Mouse (Mus musculus): Measurements from ENCODE around the gene Tmem135. TPM values are rescaled to one million over a fixed set of nuclear protein-coding genes. Genes with fewer than 3 reads are reported as not detected.
A peak's percentile ranks its signal among the peaks of the same experiment; 100 is the strongest.

Tmem135 gene
- total RNA-seq, 2 experiments from 2014 or later, result 55.6 to 60.5 TPM

GRCm38 (mm10) chr7:89392825-89393224 lies 11.2 kb downstream of the Tmem135 start:
- DNase-seq (ENCODE audit: extremely low spot score in 1 of 2, low spot score in 2 of 2), result no peak
- intact Hi-C loops (cut with DNase I), result no loop called here

- DNase-seq (ENCODE audit: extremely low spot score in 1 of 2, low spot score in 2 of 2), result no peak
- intact Hi-C loops (cut with DNase I), result no loop called here
Observed at GRCm38 (mm10) chr7:89392388-89392787, 11.6 kb downstream of the Tmem135 start.

- intact Hi-C loops (cut with DNase I), result no loop called here
Observed at GRCm38 (mm10) chr7:89391831-89392230, 12.2 kb downstream of the Tmem135 start.

GRCm38 (mm10) chr7:89391281-89391680 lies 12.7 kb downstream of the Tmem135 start:
- intact Hi-C loops (cut with DNase I), result no loop called here

More at GRCm38 (mm10) chr7:89391831-89392230, 12.2 kb downstream of the Tmem135 start:
- no peak for DNase-seq (ENCODE audit: extremely low spot score in 1 of 2, low spot score in 2 of 2)

GRCm38 (mm10) chr7:89390660-89391059 lies 13.4 kb downstream of the Tmem135 start:
- intact Hi-C loops (cut with DNase I), result no loop called here
- DNase-seq (ENCODE audit: extremely low spot score in 1 of 2, low spot score in 2 of 2), result no peak

More at GRCm38 (mm10) chr7:89391281-89391680, 12.7 kb downstream of the Tmem135 start:
- no peak for DNase-seq (ENCODE audit: extremely low spot score in 1 of 2, low spot score in 2 of 2)

GRCm38 (mm10) chr7:89388981-89389380 lies 15.0 kb downstream of the Tmem135 start:
- intact Hi-C loops (cut with DNase I), result no loop called here
- no peak for DNase-seq (ENCODE audit: extremely low spot score in 1 of 2, low spot score in 2 of 2)

GRCm38 (mm10) chr7:89382892-89383291 lies 21.1 kb downstream of the Tmem135 start:
- no peak for DNase-seq (ENCODE audit: extremely low spot score in 1 of 2, low spot score in 2 of 2)
- intact Hi-C loops (cut with DNase I), result no loop called here

GRCm38 (mm10) chr7:89380935-89381705 lies 22.9 kb downstream of the Tmem135 start:
- DNase-seq (ENCODE audit: extremely low spot score in 1 of 2, low spot score in 2 of 2), result no peak
- intact Hi-C loops (cut with DNase I), result no loop called here

- intact Hi-C loops (cut with DNase I), result no loop called here
Observed at GRCm38 (mm10) chr7:89371623-89372295, 32.3 kb downstream of the Tmem135 start.

GRCm38 (mm10) chr7:89370917-89371316 lies 33.1 kb downstream of the Tmem135 start:
- DNase-seq (ENCODE audit: extremely low spot score in 1 of 2, low spot score in 2 of 2), result peak in 1 of 2 experiments; percentile 33
- intact Hi-C loops (cut with DNase I), result no loop called here

More at GRCm38 (mm10) chr7:89371623-89372295, 32.3 kb downstream of the Tmem135 start:
- DNase-seq (ENCODE audit: extremely low spot score in 1 of 2, low spot score in 2 of 2), result no peak

- intact Hi-C loops (cut with DNase I), result no loop called here
- DNase-seq (ENCODE audit: extremely low spot score in 1 of 2, low spot score in 2 of 2), result no peak
Observed at GRCm38 (mm10) chr7:89370086-89370485, 33.9 kb downstream of the Tmem135 start.

- no peak for DNase-seq (ENCODE audit: extremely low spot score in 1 of 2, low spot score in 2 of 2)
- intact Hi-C loops (cut with DNase I), result no loop called here
Observed at GRCm38 (mm10) chr7:89367643-89368042, 36.4 kb downstream of the Tmem135 start.

- intact Hi-C loops (cut with DNase I), result no loop called here
- DNase-seq (ENCODE audit: extremely low spot score in 1 of 2, low spot score in 2 of 2), result peak in 1 of 2 experiments; percentile 16
Observed at GRCm38 (mm10) chr7:89365135-89365880, 38.7 kb downstream of the Tmem135 start.

- intact Hi-C loops (cut with DNase I), result no loop called here
- DNase-seq (ENCODE audit: extremely low spot score in 1 of 2, low spot score in 2 of 2), result no peak
Observed at GRCm38 (mm10) chr7:89363975-89364374, 40.0 kb downstream of the Tmem135 start.

GRCm38 (mm10) chr7:89356307-89356706 lies 47.7 kb downstream of the Tmem135 start:
- no peak for DNase-seq (ENCODE audit: extremely low spot score in 1 of 2, low spot score in 2 of 2)
- intact Hi-C loops (cut with DNase I), result no loop called here

- intact Hi-C loops (cut with DNase I), result no loop called here
- DNase-seq (ENCODE audit: extremely low spot score in 1 of 2, low spot score in 2 of 2), result no peak
Observed at GRCm38 (mm10) chr7:89355519-89356255, 48.3 kb downstream of the Tmem135 start.

- DNase-seq (ENCODE audit: extremely low spot score in 1 of 2, low spot score in 2 of 2), result no peak
- intact Hi-C loops (cut with DNase I), result no loop called here
Observed at GRCm38 (mm10) chr7:89342021-89342420, 62.0 kb downstream of the Tmem135 start.

GRCm38 (mm10) chr7:89339808-89340207 lies 64.2 kb downstream of the Tmem135 start:
- intact Hi-C loops (cut with DNase I), result loop anchor here (10.0 kb wide), 1 partner anchor 165 kb away; no protein-coding TSS in a partner anchor
- DNase-seq (ENCODE audit: extremely low spot score in 1 of 2, low spot score in 2 of 2), result no peak

GRCm38 (mm10) chr7:89339142-89339435 lies 64.9 kb downstream of the Tmem135 start:
- intact Hi-C loops (cut with DNase I), result loop anchor here (10.0 kb wide), 1 partner anchor 164 kb away; no protein-coding TSS in a partner anchor
- no peak for DNase-seq (ENCODE audit: extremely low spot score in 1 of 2, low spot score in 2 of 2)

All from left cerebral cortex, postnatal 10 days (tissue).